Mouse (Mus musculus): ENCODE measurements around the gene Izumo4.

DNA sequence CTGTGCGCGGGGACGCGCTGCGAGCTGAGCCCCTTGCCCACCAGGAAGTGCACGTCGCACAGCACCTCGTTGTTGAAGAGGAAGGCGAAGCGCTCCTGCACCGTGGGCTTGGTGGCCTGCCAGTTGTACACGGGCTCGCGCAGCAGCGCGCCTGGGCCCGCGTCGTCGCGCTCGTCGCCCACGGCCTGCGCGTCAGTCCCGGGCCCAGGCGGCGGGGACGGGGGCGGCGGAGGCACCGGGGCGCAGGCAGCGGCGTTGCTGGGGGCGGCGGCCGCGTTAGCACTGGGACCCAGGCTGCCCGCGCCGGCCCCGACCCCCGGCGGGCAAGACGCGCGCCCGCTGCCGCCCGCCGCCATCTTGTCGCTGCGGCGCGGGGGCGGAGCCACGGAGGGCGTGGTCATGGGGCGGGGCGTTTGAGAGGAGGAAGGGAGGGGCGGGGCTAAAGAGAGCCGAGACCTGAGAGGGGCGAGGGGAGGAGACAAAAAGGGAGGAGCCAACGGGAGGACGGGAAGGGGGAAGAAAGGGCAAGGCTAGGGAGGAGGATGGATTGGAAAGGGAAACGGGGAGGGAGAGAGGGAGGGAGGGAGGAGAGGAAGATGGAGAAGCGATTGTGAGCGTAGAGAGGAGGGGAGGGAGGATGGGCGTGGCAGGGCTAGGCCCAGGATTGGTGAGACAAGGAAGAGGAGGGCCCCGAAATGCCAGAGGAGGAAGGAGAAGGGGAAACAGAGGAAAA is 45.7 kb upstream of the Izumo4 start:
- TF ChIP-seq CTCF (conservative IDR thresholded peaks at IDR 0.05; ENCODE audit: insufficient read depth, insufficient read length, low read depth, low read length), result 0 out of 2 replicates have a peak, but pooled peaks have one; percentile 5
- no peak for TF ChIP-seq POLR2A (IDR thresholded peaks at IDR 0.05; ENCODE audit: low read depth, low read length)

Measured in kidney, adult 2 months (tissue).